Mouse (Mus musculus) hindbrain, embryonic 16.5 days (tissue): Measurements from ENCODE around the gene Ubald2. TPM values are rescaled to one million over a fixed set of nuclear protein-coding genes. Genes with fewer than 3 reads are reported as not detected.
A peak's percentile ranks its signal among the peaks of the same experiment; 100 is the strongest.
"Not testable (repeated sequence)": the region's sequence is repeated elsewhere in the genome, so short reads cannot be mapped to it uniquely, and the experiment has no call there.

Source experiments
- ATAC-seq: fragments of 200-750 bp; cut with Nextera tagmentation; 2 replicates; pipeline ENCODE4 v1.8.0; 2017; ENCODE audit warnings: moderate TSS enrichment, moderate library complexity
- H3K27ac ChIP-seq: fragments of 300-500 bp; sonication (generic); 2 replicates; pipeline ENCODE4 v1.5.1; 2014; ENCODE audit warnings: low read depth, mild to moderate bottlenecking, control low read depth, low read length, moderate library complexity
- H3K27me3 ChIP-seq: fragments of 300-500 bp; sonication (generic); replicated peaks from 2 replicates; pipeline ENCODE4 v1.6.1; 2014; ENCODE audit warnings: low read length; ENCODE audit not compliant: control insufficient read depth, insufficient read depth
- H3K36me3 ChIP-seq: fragments of 300-500 bp; sonication (generic); 2 replicates; pipeline ENCODE4 v1.6.1; 2014; ENCODE audit warnings: mild to moderate bottlenecking, low read length, moderate library complexity, mixed read lengths; ENCODE audit not compliant: control insufficient read depth, insufficient read depth
- H3K4me1 ChIP-seq: fragments of 300-500 bp; sonication (generic); 2 replicates; pipeline ENCODE4 v1.6.1; 2014; ENCODE audit warnings: low read depth, low read length; ENCODE audit not compliant: control insufficient read depth, insufficient read depth
- H3K4me2 ChIP-seq: fragments of 300-500 bp; sonication (generic); 2 replicates; pipeline ENCODE4 v1.6.1; 2014; ENCODE audit warnings: mild to moderate bottlenecking, low read length, control low read depth, moderate library complexity
- H3K4me3 ChIP-seq: fragments of 300-500 bp; sonication (generic); 2 replicates; pipeline ENCODE4 v1.5.1; 2014; ENCODE audit warnings: mild to moderate bottlenecking, low read length, control low read depth, moderate library complexity
- H3K9ac ChIP-seq: fragments of 300-500 bp; sonication (generic); 2 replicates; pipeline ENCODE4 v1.6.1; 2014; ENCODE audit warnings: low read depth, mild to moderate bottlenecking, control low read depth, low read length, moderate library complexity
- H3K9me3 ChIP-seq: fragments of 300-500 bp; sonication (generic); 2 replicates; pipeline ENCODE4 v1.6.1; 2014; ENCODE audit warnings: mild to moderate bottlenecking, low read length, moderate library complexity; ENCODE audit not compliant: control insufficient read depth
- WGBS: fragments of 180-500 bp; shearing (Covaris S2); extraction: QIAGEN DNeasy Blood & Tissue Kit; methylation state at CpG from one replicate; pipeline ENCODE4 v1.1.7; 2014; 5-methylcytosine and 5-hydroxymethylcytosine counted together
- polyA plus RNA-seq: library from polyadenylated mRNA; unstranded; fragments of >200 nt; fragmentation: Nextera tagmentation; extraction: Ambion mirVana; gene quantifications from 2 replicates; pipeline ENCODE4 v1.2.1, GENCODE M21; 2015

Ubald2 gene
- polyA plus RNA-seq, 1 experiment from 2014 or later, result 28.3 TPM

GRCm38 (mm10) chr11:116397517-116398347, 36.2 kb upstream of the Ubald2 start:
- Histone ChIP-seq H3K4me2 (no peak overlapping the region), H3K9ac (no peak overlapping the region), H3K9me3 (no peaks in the 10 kb centered on the region), H3K27ac (no peak overlapping the region), H3K36me3 (peaks cover 7% of the 10 kb centered on the region; the same call in 1 of the 2 replicates), H3K4me3 (no peak overlapping the region), H3K27me3 (no peaks in the 10 kb centered on the region), H3K4me1 (no peaks in the 10 kb centered on the region)
- no peak for ATAC-seq
- 81% methylated on average over 8 of the region's 8 CpGs for WGBS

- Histone ChIP-seq H3K4me3 (no peak overlapping the region), H3K27ac (no peak overlapping the region), H3K9me3 (no peaks in the 10 kb centered on the region), H3K4me2 (no peak overlapping the region), H3K4me1 (no peaks in the 10 kb centered on the region), H3K36me3 (peaks cover 7% of the 10 kb centered on the region; the same call in 1 of the 2 replicates), H3K9ac (no peak overlapping the region), H3K27me3 (no peaks in the 10 kb centered on the region)
- ATAC-seq, result no peak
- WGBS, result 67% methylated on average over 11 of the region's 11 CpGs
Measured at GRCm38 (mm10) chr11:116398348-116398677, 35.6 kb upstream of the Ubald2 start.

GRCm38 (mm10) chr11:116400560-116400959, 33.3 kb upstream of the Ubald2 start:
- Histone ChIP-seq H3K4me2 (no peak overlapping the region), H3K9ac (no peak overlapping the region), H3K4me3 (no peak overlapping the region), H3K36me3 (peaks cover 7% of the 10 kb centered on the region; the same call in 1 of the 2 replicates), H3K27me3 (no peaks in the 10 kb centered on the region), H3K4me1 (no peaks in the 10 kb centered on the region), H3K27ac (no peak overlapping the region), H3K9me3 (no peaks in the 10 kb centered on the region)
- WGBS, result 72% methylated on average over 4 of the region's 4 CpGs
- ATAC-seq, result no peak

- Histone ChIP-seq H3K4me1 (peaks cover 2% of the 10 kb centered on the region), H3K4me3 (no peak overlapping the region), H3K27ac (no peak overlapping the region), H3K4me2 (no peak overlapping the region), H3K9me3 (no peaks in the 10 kb centered on the region), H3K27me3 (no peaks in the 10 kb centered on the region), H3K9ac (no peak overlapping the region), H3K36me3 (peaks cover 4% of the 10 kb centered on the region; the same call in 1 of the 2 replicates)
- WGBS, result 90% methylated on average over 4 of the region's 4 CpGs
- no peak for ATAC-seq
Measured at GRCm38 (mm10) chr11:116405601-116406000, 28.3 kb upstream of the Ubald2 start.

- H3K4me2 ChIP-seq, result no peak overlapping the region
- no peak overlapping the region for H3K4me3 ChIP-seq
- H3K36me3 ChIP-seq, result peaks cover 4% of the 10 kb centered on the region; the same call in 1 of the 2 replicates
- H3K9ac ChIP-seq, result no peak overlapping the region
- 95% methylated on average over 16 of the region's 16 CpGs for WGBS
- no peak overlapping the region for H3K27ac ChIP-seq
- no peaks in the 10 kb centered on the region for H3K9me3 ChIP-seq
- H3K27me3 ChIP-seq, result no peaks in the 10 kb centered on the region
- peaks cover 9% of the 10 kb centered on the region for H3K4me1 ChIP-seq
- ATAC-seq, result no peak
Measured at GRCm38 (mm10) chr11:116406231-116406728, 27.6 kb upstream of the Ubald2 start.

- WGBS, result 92% methylated on average over 3 of the region's 3 CpGs
- Histone ChIP-seq H3K9me3 (no peaks in the 10 kb centered on the region), H3K4me1 (peaks cover 19% of the 10 kb centered on the region), H3K27ac (no peak overlapping the region), H3K27me3 (no peaks in the 10 kb centered on the region), H3K36me3 (peaks cover 2% of the 10 kb centered on the region; the same call in 1 of the 2 replicates), H3K4me3 (no peak overlapping the region), H3K4me2 (no peak overlapping the region), H3K9ac (no peak overlapping the region)
- ATAC-seq, result no peak
Measured at GRCm38 (mm10) chr11:116409008-116409407, 24.9 kb upstream of the Ubald2 start.

GRCm38 (mm10) chr11:116410415-116410814, 23.5 kb upstream of the Ubald2 start:
- H3K4me3 ChIP-seq, H3K9ac ChIP-seq, H3K27ac ChIP-seq, ATAC-seq, H3K9me3 ChIP-seq, H3K27me3 ChIP-seq, H3K36me3 ChIP-seq: not testable (repeated sequence)
- Histone ChIP-seq H3K4me1 (peaks cover 19% of the 10 kb centered on the region), H3K4me2 (peak overlapping the region; percentile 83)
- WGBS, result 80% methylated on average over 4 of the region's 4 CpGs

GRCm38 (mm10) chr11:116411582-116411981, 22.3 kb upstream of the Ubald2 start:
- no peak for ATAC-seq
- H3K9me3 ChIP-seq, result no peaks in the 10 kb centered on the region
- H3K27ac ChIP-seq, result no peak overlapping the region
- peak overlapping the region; percentile 83 for H3K4me2 ChIP-seq
- no peaks in the 10 kb centered on the region for H3K36me3 ChIP-seq
- WGBS, result 6% methylated on average over 6 of the region's 6 CpGs
- H3K4me3 ChIP-seq, result peak overlapping the region; percentile 87
- H3K9ac ChIP-seq, result peak overlapping the region; percentile 99
- H3K27me3 ChIP-seq, result no peaks in the 10 kb centered on the region
- H3K4me1 ChIP-seq, result peaks cover 19% of the 10 kb centered on the region

GRCm38 (mm10) chr11:116412028-116412827, 21.7 kb upstream of the Ubald2 start:
- Histone ChIP-seq H3K4me3 (peak overlapping the region; percentile 87), H3K36me3 (no peaks in the 10 kb centered on the region), H3K4me1 (peaks cover 19% of the 10 kb centered on the region), H3K9me3 (no peaks in the 10 kb centered on the region), H3K27ac (peak overlapping the region; percentile 96), H3K27me3 (no peaks in the 10 kb centered on the region), H3K4me2 (peak overlapping the region; percentile 83), H3K9ac (peak overlapping the region; percentile 99)
- WGBS, result 2% methylated on average over 63 of the region's 76 CpGs
- peak; percentile 44; the same call in 1 of the 2 replicates for ATAC-seq
